Mouse (Mus musculus): Measurements from ENCODE around the gene Tmem135. TPM values are rescaled to one million over a fixed set of nuclear protein-coding genes. Genes with fewer than 3 reads are reported as not detected.
"Not testable (repeated sequence)": the region's sequence is repeated elsewhere in the genome, so short reads cannot be mapped to it uniquely, and the experiment has no call there.

Tmem135 gene
- polyA plus RNA-seq, 1 experiment from 2014 or later: 26.1 TPM

GRCm38 (mm10) chr7:89316112-89316511 is 87.9 kb downstream of the Tmem135 start:
- Histone ChIP-seq H3K9ac (no peak overlapping the region), H3K9me3 (replicated peaks) (no peaks in the 10 kb centered on the region), H3K4me3 (no peak overlapping the region), H3K4me2 (no peak overlapping the region), H3K36me3 (0 out of 2 replicates have a peak, but pooled peaks cover 8% of the 10 kb centered on the region), H3K27ac (no peak overlapping the region), H3K4me1 (replicated peaks) (0 out of 2 replicates have a peak, but pooled peaks cover 3% of the 10 kb centered on the region), H3K27me3 (no peaks in the 10 kb centered on the region)
- no peak for ATAC-seq (replicated peaks; ENCODE audit: insufficient number of reproducible peaks, insufficient read depth, low FRiP score, low read depth)
- WGBS: 92% methylated on average over 3 of the region's 3 CpGs

DNA sequence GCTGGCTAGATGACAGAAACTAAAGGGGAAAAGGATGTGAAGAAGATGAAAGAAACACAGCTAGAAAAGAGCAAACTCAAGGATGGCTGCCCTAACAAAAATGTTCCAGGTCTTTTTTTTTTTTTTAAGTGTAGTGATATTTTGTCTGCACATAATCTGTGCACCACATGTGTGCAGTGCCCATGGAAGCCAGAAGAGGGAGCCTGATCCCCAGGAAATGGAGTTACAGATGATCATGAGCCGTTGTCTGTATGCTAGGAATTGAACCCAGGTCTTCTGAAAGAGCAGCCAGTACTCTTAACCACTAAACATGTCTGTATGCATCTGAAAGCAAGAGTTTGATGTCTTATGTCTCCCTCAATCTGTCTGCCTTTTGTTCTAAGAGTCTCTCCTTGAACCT is 92.5 kb downstream of the Tmem135 start:
- no peak overlapping the region for H3K27ac ChIP-seq
- H3K4me1 ChIP-seq (replicated peaks): peaks cover 6% of the 10 kb centered on the region; the same call in 1 of the 2 replicates

DNA sequence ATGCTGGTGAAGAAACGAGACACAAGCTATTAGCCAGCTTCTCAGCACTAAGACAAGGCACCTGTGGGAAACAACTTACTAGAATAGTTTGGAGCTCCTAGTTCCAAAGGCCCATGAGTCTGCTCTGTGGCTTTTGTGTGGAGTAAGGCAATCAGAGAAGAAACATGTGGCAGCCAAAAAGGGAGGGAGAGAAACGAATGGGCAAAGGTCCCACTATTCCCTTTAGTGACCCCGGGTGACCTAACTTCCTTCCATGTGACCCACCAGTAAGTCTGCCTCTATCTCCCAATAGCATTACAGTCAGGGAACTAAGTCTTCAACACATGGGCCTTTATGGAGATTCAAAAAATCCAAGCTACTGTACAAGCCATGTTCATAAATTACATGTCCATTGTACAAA is 95.1 kb downstream of the Tmem135 start:
- Histone ChIP-seq H3K9ac (no peak overlapping the region), H3K36me3 (0 out of 2 replicates have a peak, but pooled peaks cover 8% of the 10 kb centered on the region), H3K4me2 (no peak overlapping the region), H3K4me1 (replicated peaks) (peaks cover 6% of the 10 kb centered on the region; the same call in 1 of the 2 replicates), H3K9me3 (replicated peaks) (no peaks in the 10 kb centered on the region), H3K4me3 (no peak overlapping the region), H3K27me3 (no peaks in the 10 kb centered on the region), H3K27ac (no peak overlapping the region)
- WGBS: 65% methylated on average over 3 of the region's 3 CpGs
- ATAC-seq (replicated peaks; ENCODE audit: insufficient number of reproducible peaks, insufficient read depth, low FRiP score, low read depth): no peak

More for the DNA sequence above, 92.5 kb downstream of the Tmem135 start:
- no peak for ATAC-seq (replicated peaks; ENCODE audit: insufficient number of reproducible peaks, insufficient read depth, low FRiP score, low read depth)
- no peak overlapping the region for H3K4me3 ChIP-seq
- 97% methylated on average over 1 of the region's 1 CpGs for WGBS
- no peaks in the 10 kb centered on the region for H3K9me3 ChIP-seq (replicated peaks)
- H3K27me3 ChIP-seq: no peaks in the 10 kb centered on the region
- 0 out of 2 replicates have a peak, but pooled peaks cover 8% of the 10 kb centered on the region for H3K36me3 ChIP-seq
- no peak overlapping the region for H3K9ac ChIP-seq
- no peak overlapping the region for H3K4me2 ChIP-seq

DNA sequence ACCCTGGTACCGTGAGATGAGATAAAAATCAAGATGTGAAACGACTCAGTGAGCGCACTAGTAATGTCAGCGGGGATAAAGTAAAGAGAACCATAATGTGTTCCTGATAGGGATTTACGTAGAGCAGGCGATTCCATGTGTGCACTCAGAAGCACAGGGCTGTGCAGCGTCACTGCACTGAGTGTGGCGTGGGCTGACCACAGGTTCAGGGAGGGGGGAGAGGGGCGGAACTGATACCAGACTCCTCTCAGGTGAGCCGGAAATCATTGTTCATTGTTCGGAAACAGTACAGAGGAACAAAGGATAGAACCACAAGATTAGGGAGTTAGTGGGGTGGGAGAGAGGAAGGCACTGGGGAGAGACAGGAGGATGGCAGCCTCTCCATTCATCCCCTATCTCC is 95.8 kb downstream of the Tmem135 start:
- no peak overlapping the region for H3K9ac ChIP-seq
- H3K4me3 ChIP-seq: no peak overlapping the region
- WGBS: 72% methylated on average over 11 of the region's 11 CpGs
- no peak for ATAC-seq (replicated peaks; ENCODE audit: insufficient number of reproducible peaks, insufficient read depth, low FRiP score, low read depth)
- H3K27ac ChIP-seq: no peak overlapping the region
- peaks cover 14% of the 10 kb centered on the region; the same call in 1 of the 2 replicates for H3K36me3 ChIP-seq
- H3K27me3 ChIP-seq: no peaks in the 10 kb centered on the region
- H3K9me3 ChIP-seq (replicated peaks): no peaks in the 10 kb centered on the region
- H3K4me2 ChIP-seq: no peak overlapping the region
- H3K4me1 ChIP-seq (replicated peaks): peaks cover 6% of the 10 kb centered on the region; the same call in 1 of the 2 replicates

- peaks cover 11% of the 10 kb centered on the region; the same call in 1 of the 2 replicates for H3K36me3 ChIP-seq
- no peak overlapping the region for H3K4me2 ChIP-seq
- H3K4me1 ChIP-seq (replicated peaks): peaks cover 6% of the 10 kb centered on the region; the same call in 1 of the 2 replicates
- ATAC-seq (replicated peaks; ENCODE audit: insufficient number of reproducible peaks, insufficient read depth, low FRiP score, low read depth): no peak
- no peak overlapping the region for H3K9ac ChIP-seq
- no peak overlapping the region for H3K27ac ChIP-seq
- no peaks in the 10 kb centered on the region for H3K9me3 ChIP-seq (replicated peaks)
- H3K27me3 ChIP-seq: no peaks in the 10 kb centered on the region
- H3K4me3 ChIP-seq: no peak overlapping the region
- WGBS: 82% methylated on average over 6 of the region's 6 CpGs
These were observed 97.2 kb downstream of the Tmem135 start for GRCm38 (mm10) chr7:89306831-89307230.

GRCm38 (mm10) chr7:89304958-89305357 is 99.1 kb downstream of the Tmem135 start:
- Histone ChIP-seq H3K27me3 (no peaks in the 10 kb centered on the region), H3K4me1 (replicated peaks) (peaks cover 6% of the 10 kb centered on the region; the same call in 1 of the 2 replicates), H3K9me3 (replicated peaks) (no peaks in the 10 kb centered on the region), H3K4me3 (no peak overlapping the region), H3K9ac (no peak overlapping the region), H3K4me2 (no peak overlapping the region), H3K27ac (no peak overlapping the region), H3K36me3 (peaks cover 8% of the 10 kb centered on the region; the same call in 1 of the 2 replicates)
- ATAC-seq (replicated peaks; ENCODE audit: insufficient number of reproducible peaks, insufficient read depth, low FRiP score, low read depth): no peak
- WGBS: 72% methylated on average over 3 of the region's 3 CpGs

DNA sequence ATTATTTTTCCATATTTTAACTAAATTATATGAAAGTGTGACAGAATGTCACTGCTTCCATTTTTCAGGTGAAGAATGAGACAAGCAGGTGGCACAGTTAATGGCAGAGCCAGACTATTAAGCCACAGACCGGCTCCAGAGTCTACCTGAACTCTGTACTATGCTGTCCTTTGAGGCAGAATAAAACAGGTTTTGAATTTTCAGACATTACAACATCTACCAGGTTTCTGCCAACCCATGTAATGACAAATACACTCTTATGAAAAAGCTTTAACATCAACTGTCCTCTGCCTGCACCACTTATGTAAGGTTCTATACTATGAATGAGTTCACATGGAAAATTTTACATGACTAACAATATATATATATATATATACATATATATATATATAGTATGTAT is 100.3 kb downstream of the Tmem135 start:
- no peaks in the 10 kb centered on the region for H3K27me3 ChIP-seq
- H3K9ac ChIP-seq: no peak overlapping the region
- H3K36me3 ChIP-seq: peaks cover 8% of the 10 kb centered on the region; the same call in 1 of the 2 replicates
- H3K4me3 ChIP-seq: no peak overlapping the region
- 94% methylated on average over 1 of the region's 1 CpGs for WGBS
- H3K9me3 ChIP-seq (replicated peaks): no peaks in the 10 kb centered on the region
- no peak for ATAC-seq (replicated peaks; ENCODE audit: insufficient number of reproducible peaks, insufficient read depth, low FRiP score, low read depth)
- H3K27ac ChIP-seq: no peak overlapping the region
- no peak overlapping the region for H3K4me2 ChIP-seq
- H3K4me1 ChIP-seq (replicated peaks): peaks cover 5% of the 10 kb centered on the region; the same call in 1 of the 2 replicates

GRCm38 (mm10) chr7:89298911-89299458 is 105.0 kb downstream of the Tmem135 start:
- no peak overlapping the region for H3K4me3 ChIP-seq
- peaks cover 12% of the 10 kb centered on the region for H3K4me1 ChIP-seq (replicated peaks)
- ATAC-seq (replicated peaks; ENCODE audit: insufficient number of reproducible peaks, insufficient read depth, low FRiP score, low read depth): no peak
- 95% methylated on average over 1 of the region's 1 CpGs for WGBS
- H3K36me3 ChIP-seq: peaks cover 8% of the 10 kb centered on the region; the same call in 1 of the 2 replicates
- H3K27me3 ChIP-seq: no peaks in the 10 kb centered on the region
- H3K4me2 ChIP-seq: no peak overlapping the region
- H3K9ac ChIP-seq: no peak overlapping the region
- no peaks in the 10 kb centered on the region for H3K9me3 ChIP-seq (replicated peaks)
- H3K27ac ChIP-seq: no peak overlapping the region

GRCm38 (mm10) chr7:89296941-89297340 is 107.1 kb downstream of the Tmem135 start:
- Histone ChIP-seq H3K27me3 (no peaks in the 10 kb centered on the region), H3K9me3 (replicated peaks) (no peaks in the 10 kb centered on the region), H3K4me3 (no peak overlapping the region), H3K27ac (no peak overlapping the region), H3K4me2 (no peak overlapping the region), H3K4me1 (replicated peaks) (peaks cover 12% of the 10 kb centered on the region), H3K9ac (no peak overlapping the region), H3K36me3 (no peaks in the 10 kb centered on the region)
- WGBS: 85% methylated on average over 1 of the region's 1 CpGs
- no peak for ATAC-seq (replicated peaks; ENCODE audit: insufficient number of reproducible peaks, insufficient read depth, low FRiP score, low read depth)

DNA sequence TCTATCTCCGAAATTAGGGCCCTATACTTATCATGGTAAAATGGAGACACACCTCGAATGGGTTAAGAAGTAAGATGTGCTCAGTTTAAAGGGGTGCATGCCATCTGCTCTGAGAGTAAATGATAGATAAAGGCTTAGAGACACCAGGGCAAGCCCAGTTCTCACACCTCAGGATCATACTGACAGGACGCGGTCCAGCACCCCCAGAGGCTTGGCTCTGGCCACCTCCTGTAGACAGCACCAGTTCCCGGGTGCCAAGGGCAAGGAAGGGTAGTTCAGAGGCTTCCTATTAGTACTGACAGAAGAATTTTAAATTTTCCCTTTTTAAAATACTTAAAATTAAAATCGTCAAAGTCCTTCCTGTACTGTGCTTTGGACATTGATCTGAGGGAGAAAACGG is 121.4 kb downstream of the Tmem135 start:
- no peak overlapping the region for H3K9ac ChIP-seq
- H3K9me3 ChIP-seq (replicated peaks): no peaks in the 10 kb centered on the region
- H3K4me3 ChIP-seq: no peak overlapping the region
- H3K27ac ChIP-seq: no peak overlapping the region
- H3K27me3 ChIP-seq: no peaks in the 10 kb centered on the region
- no peak overlapping the region for H3K4me2 ChIP-seq
- peaks cover 8% of the 10 kb centered on the region for H3K36me3 ChIP-seq
- H3K4me1 ChIP-seq (replicated peaks): no peaks in the 10 kb centered on the region
- no peak for ATAC-seq (replicated peaks; ENCODE audit: insufficient number of reproducible peaks, insufficient read depth, low FRiP score, low read depth)
- WGBS: 79% methylated on average over 7 of the region's 7 CpGs

DNA sequence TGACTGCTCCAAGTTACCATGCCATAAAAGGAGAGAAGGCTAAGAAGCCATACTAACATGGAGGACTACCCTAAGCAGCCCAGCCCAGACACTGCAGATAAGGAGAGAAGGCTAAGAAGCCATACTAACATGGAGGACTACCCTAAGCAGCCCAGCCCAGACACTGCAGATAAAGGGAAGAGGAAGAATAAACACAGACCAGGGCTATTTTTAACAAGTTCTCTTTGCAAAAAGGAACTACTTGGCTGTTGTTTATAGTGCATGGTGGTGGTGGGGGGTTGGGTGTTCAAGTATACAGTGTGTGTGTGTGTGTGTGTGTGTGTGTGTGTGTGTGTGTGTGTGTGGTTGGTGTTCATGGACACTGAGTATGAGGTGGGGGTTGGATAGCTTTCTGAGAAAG is 133.6 kb downstream of the Tmem135 start:
- ATAC-seq (replicated peaks; ENCODE audit: insufficient number of reproducible peaks, insufficient read depth, low FRiP score, low read depth); H3K27ac ChIP-seq; H3K9me3 ChIP-seq (replicated peaks): not testable (repeated sequence)

DNA sequence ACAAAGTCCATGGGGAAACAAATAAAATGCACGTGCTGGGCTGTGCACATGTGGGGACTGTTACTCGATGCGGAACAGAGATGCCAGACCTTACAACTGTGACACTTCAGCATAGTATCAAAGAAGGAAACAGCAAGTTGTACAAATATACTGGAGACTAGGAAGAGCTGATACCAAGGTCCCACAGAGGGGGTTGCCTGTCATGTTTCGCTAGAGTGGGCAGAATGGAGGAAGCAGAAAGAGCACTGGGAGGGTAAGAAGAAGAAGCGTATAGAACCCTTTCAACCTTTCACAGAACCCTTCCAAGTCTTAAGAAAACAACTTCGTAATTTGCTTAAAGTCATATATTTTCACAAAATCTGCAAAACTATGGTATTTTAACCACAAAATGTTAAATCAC is 134.2 kb downstream of the Tmem135 start:
- Histone ChIP-seq H3K9ac (no peak overlapping the region), H3K27ac (no peak overlapping the region), H3K9me3 (replicated peaks) (no peaks in the 10 kb centered on the region), H3K4me3 (no peak overlapping the region), H3K4me1 (replicated peaks) (peaks cover 21% of the 10 kb centered on the region), H3K27me3 (no peaks in the 10 kb centered on the region), H3K4me2 (no peak overlapping the region), H3K36me3 (peaks cover 15% of the 10 kb centered on the region)
- no peak for ATAC-seq (replicated peaks; ENCODE audit: insufficient number of reproducible peaks, insufficient read depth, low FRiP score, low read depth)
- WGBS: 83% methylated on average over 6 of the region's 6 CpGs

More for the DNA sequence above, 133.6 kb downstream of the Tmem135 start:
- H3K4me2 ChIP-seq, H3K4me3 ChIP-seq, H3K9ac ChIP-seq, H3K27me3 ChIP-seq: not testable (repeated sequence)
- Histone ChIP-seq H3K36me3 (peaks cover 15% of the 10 kb centered on the region), H3K4me1 (replicated peaks) (peaks cover 21% of the 10 kb centered on the region)
